Mouse (Mus musculus) heart, embryonic 15.5 days (tissue): ENCODE data around the gene Zbtb16. TPM values are rescaled to one million over a fixed set of nuclear protein-coding genes. Genes with fewer than 3 reads are reported as not detected.

Source experiments
- ATAC-seq: fragments of 200-750 bp; cut with Nextera tagmentation; replicated peaks from 2 replicates; pipeline ENCODE4 v1.8.0; 2017; ENCODE audit warnings: low read depth, moderate TSS enrichment; ENCODE audit not compliant: insufficient number of reproducible peaks, insufficient read depth, low FRiP score
- H3K27ac ChIP-seq: fragments of 300-500 bp; sonication (generic); 2 replicates; pipeline ENCODE4 v1.5.1; 2015; ENCODE audit warnings: mild to moderate bottlenecking, inconsistent platforms
- H3K27me3 ChIP-seq: fragments of 300-500 bp; sonication (generic); 2 replicates; pipeline ENCODE4 v1.6.1; 2015; ENCODE audit warnings: inconsistent platforms
- H3K36me3 ChIP-seq: fragments of 300-500 bp; sonication (generic); 2 replicates; pipeline ENCODE4 v1.6.1; 2015; ENCODE audit warnings: mild to moderate bottlenecking, inconsistent platforms
- H3K4me1 ChIP-seq: fragments of 300-500 bp; sonication (generic); replicated peaks from 2 replicates; pipeline ENCODE4 v1.6.1; 2015; ENCODE audit warnings: inconsistent platforms
- H3K4me2 ChIP-seq: fragments of 300-500 bp; sonication (generic); 2 replicates; pipeline ENCODE4 v1.6.1; 2015; ENCODE audit warnings: inconsistent platforms, mild to moderate bottlenecking, moderate library complexity
- H3K4me3 ChIP-seq: fragments of 300-500 bp; sonication (generic); 2 replicates; pipeline ENCODE4 v1.5.1; 2015; ENCODE audit warnings: mild to moderate bottlenecking, inconsistent platforms
- H3K9ac ChIP-seq: fragments of 300-500 bp; sonication (generic); 2 replicates; pipeline ENCODE4 v1.6.1; 2015; ENCODE audit warnings: mild to moderate bottlenecking, inconsistent platforms
- H3K9me3 ChIP-seq: fragments of 300-500 bp; sonication (generic); replicated peaks from 2 replicates; pipeline ENCODE4 v1.6.1; 2016; ENCODE audit warnings: inconsistent platforms
- WGBS: fragments of 180-500 bp; shearing (Covaris S2); methylation state at CpG from one replicate; pipeline ENCODE4 v1.1.7; 2015; ENCODE audit warnings: mixed read lengths; 5-methylcytosine and 5-hydroxymethylcytosine counted together
- polyA plus RNA-seq: library from polyadenylated mRNA; unstranded; fragments of >200 nt; fragmentation: Nextera tagmentation; extraction: Ambion mirVana; gene quantifications from 2 replicates; pipeline ENCODE4 v1.2.1, GENCODE M21; 2015

Zbtb16 gene
- polyA plus RNA-seq, 1 experiment from 2014 or later: 6.0 TPM

GRCm38 (mm10) chr9:48678426-48679358, 157.3 kb downstream of the Zbtb16 start:
- no peak overlapping the region for H3K4me3 ChIP-seq
- no peaks in the 10 kb centered on the region for H3K9me3 ChIP-seq
- no peaks in the 10 kb centered on the region for H3K36me3 ChIP-seq
- no peak overlapping the region for H3K9ac ChIP-seq
- peak; percentile 51; the same call in 1 of the 2 replicates for ATAC-seq
- 0 out of 2 replicates have a peak overlapping the region, but pooled peaks have one; percentile 13 for H3K4me2 ChIP-seq
- H3K27ac ChIP-seq: no peak overlapping the region
- WGBS: 41% methylated on average over 19 of the region's 19 CpGs
- H3K4me1 ChIP-seq: peaks cover 25% of the 10 kb centered on the region
- peaks cover 4% of the 10 kb centered on the region; the same call in 1 of the 2 replicates for H3K27me3 ChIP-seq

DNA sequence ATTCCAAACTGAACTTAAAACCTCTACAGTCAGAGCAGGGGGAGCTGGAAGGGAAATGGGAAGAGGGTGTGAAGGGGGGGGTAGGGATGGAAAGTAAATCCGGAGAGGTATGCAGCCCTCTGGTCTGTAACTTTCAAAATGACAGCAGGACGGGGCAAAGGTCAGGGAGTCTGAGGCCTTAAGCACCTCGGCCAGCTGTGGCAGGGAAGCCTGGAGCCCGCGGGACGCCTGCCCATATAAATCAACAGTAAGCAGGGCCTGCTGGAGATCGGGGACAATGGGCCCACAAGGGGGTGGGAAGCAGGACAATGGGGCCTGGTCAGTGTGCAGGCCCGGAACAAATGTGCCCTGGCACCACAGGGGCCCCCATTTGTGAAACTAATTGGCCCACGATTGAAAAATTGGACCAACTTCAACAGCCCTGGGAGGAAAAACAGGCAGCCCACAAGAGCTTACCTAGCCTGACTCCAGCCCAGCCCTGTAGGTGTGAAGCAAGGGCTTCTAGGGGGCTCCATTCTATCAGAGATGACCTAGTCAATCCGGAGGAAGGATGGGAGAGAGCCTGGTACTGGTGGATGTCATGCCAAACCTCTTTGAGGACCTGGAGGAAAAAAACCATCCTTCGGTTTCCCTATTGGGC, 160.8 kb downstream of the Zbtb16 start:
- Histone ChIP-seq H3K27me3 (peaks cover 4% of the 10 kb centered on the region; the same call in 1 of the 2 replicates), H3K36me3 (no peaks in the 10 kb centered on the region), H3K4me3 (no peak overlapping the region), H3K4me2 (no peak overlapping the region), H3K9ac (no peak overlapping the region), H3K27ac (no peak overlapping the region), H3K4me1 (peaks cover 27% of the 10 kb centered on the region), H3K9me3 (no peaks in the 10 kb centered on the region)
- 41% methylated on average over 11 of the region's 11 CpGs for WGBS
- ATAC-seq: no peak

DNA sequence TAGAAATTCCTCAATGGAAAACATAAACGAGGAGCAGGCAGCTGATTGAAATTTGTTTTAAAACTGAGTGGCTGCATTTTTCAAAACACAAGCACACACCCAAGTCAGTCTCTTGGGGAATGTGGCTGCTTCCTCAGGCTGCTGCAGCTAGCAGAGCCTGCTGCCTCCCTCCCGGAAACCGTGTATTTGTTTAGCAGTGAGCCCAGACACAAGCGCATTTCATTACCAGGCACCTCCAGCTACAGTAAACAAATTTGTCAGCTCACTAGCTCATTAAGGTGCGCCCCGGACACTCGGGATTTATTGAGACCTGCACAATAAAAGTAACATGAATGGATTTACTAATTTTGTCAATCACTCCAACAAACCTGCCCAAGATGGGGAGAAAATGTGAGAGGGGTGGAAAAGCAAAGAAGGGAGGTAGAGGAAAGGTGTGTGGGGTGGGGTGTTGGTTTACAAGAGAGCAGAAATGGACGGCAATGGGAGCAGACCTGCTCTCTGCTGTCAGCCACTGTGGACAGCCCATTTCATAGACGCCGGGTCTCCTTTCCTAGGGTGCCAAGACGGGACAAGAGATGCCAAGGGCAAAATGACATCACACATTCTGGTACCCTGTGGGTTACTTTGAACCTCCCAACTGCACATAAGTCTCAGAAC, 161.5 kb downstream of the Zbtb16 start:
- Histone ChIP-seq H3K9ac (no peak overlapping the region), H3K27ac (no peak overlapping the region; the same call in 1 of the 2 replicates)
- WGBS: 46% methylated on average over 11 of the region's 11 CpGs

GRCm38 (mm10) chr9:48673804-48674203, 162.2 kb downstream of the Zbtb16 start:
- WGBS: 55% methylated on average over 5 of the region's 5 CpGs
- Histone ChIP-seq H3K36me3 (no peaks in the 10 kb centered on the region), H3K9ac (no peak overlapping the region), H3K9me3 (no peaks in the 10 kb centered on the region), H3K4me2 (no peak overlapping the region), H3K27ac (no peak overlapping the region; the same call in 1 of the 2 replicates), H3K27me3 (peaks cover 4% of the 10 kb centered on the region; the same call in 1 of the 2 replicates), H3K4me1 (peaks cover 19% of the 10 kb centered on the region), H3K4me3 (no peak overlapping the region)
- no peak for ATAC-seq

More for the DNA sequence above, 161.5 kb downstream of the Zbtb16 start:
- Histone ChIP-seq H3K4me2 (no peak overlapping the region), H3K9me3 (no peaks in the 10 kb centered on the region), H3K36me3 (no peaks in the 10 kb centered on the region), H3K4me1 (peaks cover 26% of the 10 kb centered on the region), H3K4me3 (no peak overlapping the region), H3K27me3 (peaks cover 4% of the 10 kb centered on the region; the same call in 1 of the 2 replicates)
- no peak; the same call in 1 of the 2 replicates for ATAC-seq

DNA sequence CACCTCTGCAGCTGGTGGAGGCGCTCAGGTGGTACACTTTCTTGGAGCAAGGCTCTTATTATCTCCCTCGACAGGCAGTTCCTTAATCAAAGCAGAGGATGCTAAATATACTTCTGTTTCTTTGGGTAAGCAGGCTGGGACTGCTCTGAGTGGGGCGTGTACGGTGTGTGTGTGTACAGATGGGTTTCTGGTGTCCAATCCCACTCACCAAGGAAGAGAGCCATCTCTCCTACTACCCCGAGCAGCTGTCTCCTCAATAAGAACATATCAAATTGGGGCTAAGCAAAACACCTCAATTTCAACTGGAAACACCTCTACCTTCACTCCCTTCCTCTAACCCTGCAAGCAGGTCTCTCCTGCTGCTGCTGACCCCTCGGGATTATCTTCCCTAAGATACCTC, 162.8 kb downstream of the Zbtb16 start:
- Histone ChIP-seq H3K4me3 (no peak overlapping the region), H3K9ac (no peak overlapping the region), H3K9me3 (no peaks in the 10 kb centered on the region), H3K27me3 (peaks cover 4% of the 10 kb centered on the region; the same call in 1 of the 2 replicates), H3K36me3 (no peaks in the 10 kb centered on the region), H3K4me1 (peaks cover 18% of the 10 kb centered on the region), H3K27ac (no peak overlapping the region), H3K4me2 (no peak overlapping the region)
- no peak for ATAC-seq
- WGBS: 65% methylated on average over 6 of the region's 6 CpGs

DNA sequence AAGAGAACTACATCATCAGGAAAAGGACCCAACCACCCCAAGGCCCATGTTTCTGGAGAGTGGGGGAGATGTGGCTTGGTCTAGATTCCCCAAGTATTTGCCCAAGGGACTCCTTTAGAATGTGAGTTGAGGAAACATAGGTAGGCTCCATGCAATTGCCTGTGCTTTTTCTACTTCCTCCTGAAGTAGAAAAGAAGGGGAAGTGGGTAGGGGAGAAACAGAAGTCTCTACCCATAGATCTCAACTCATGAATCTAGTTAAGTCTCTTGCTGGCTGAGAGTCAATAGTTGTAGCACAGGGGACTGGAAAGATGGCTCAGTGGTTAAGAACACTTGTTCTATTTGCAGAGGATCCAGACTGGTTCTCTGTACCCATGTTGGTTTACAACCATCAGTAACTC, 164.2 kb downstream of the Zbtb16 start:
- Histone ChIP-seq H3K4me1 (peaks cover 18% of the 10 kb centered on the region), H3K9me3 (no peaks in the 10 kb centered on the region)
- no peak for ATAC-seq

GRCm38 (mm10) chr9:48670156-48670555, 165.9 kb downstream of the Zbtb16 start:
- ATAC-seq: no peak
- Histone ChIP-seq H3K36me3 (no peaks in the 10 kb centered on the region), H3K4me1 (peaks cover 15% of the 10 kb centered on the region), H3K4me2 (no peak overlapping the region), H3K27ac (no peak overlapping the region), H3K9ac (no peak overlapping the region), H3K4me3 (no peak overlapping the region), H3K9me3 (no peaks in the 10 kb centered on the region), H3K27me3 (0 out of 2 replicates have a peak, but pooled peaks cover 2% of the 10 kb centered on the region)
- 76% methylated on average over 13 of the region's 13 CpGs for WGBS

More for the DNA sequence above, 164.2 kb downstream of the Zbtb16 start:
- Histone ChIP-seq H3K27me3 (peaks cover 4% of the 10 kb centered on the region; the same call in 1 of the 2 replicates), H3K27ac (no peak overlapping the region), H3K9ac (no peak overlapping the region), H3K4me3 (no peak overlapping the region), H3K36me3 (no peaks in the 10 kb centered on the region), H3K4me2 (no peak overlapping the region)

DNA sequence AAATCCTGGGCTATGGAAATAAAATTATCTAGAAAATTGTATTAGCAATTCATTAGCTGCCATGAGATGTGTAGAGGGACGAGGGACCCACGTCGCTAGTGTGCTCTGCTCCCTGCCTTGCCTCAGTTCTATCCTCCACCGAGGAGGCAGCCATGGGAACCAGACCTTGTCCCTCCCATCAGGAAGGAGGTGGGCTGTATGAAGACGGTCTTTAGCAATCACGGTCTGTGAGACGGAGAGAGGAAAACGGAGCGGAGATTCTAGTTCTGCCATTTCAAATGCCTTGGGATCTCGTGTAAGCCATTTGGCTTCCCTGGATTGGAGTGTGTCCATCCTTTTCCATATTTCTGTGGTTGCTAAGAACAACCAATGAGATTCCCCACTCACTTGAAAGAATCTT, 166.3 kb downstream of the Zbtb16 start:
- Histone ChIP-seq H3K27me3 (0 out of 2 replicates have a peak, but pooled peaks cover 5% of the 10 kb centered on the region), H3K4me2 (no peak overlapping the region), H3K36me3 (no peaks in the 10 kb centered on the region), H3K4me1 (peaks cover 10% of the 10 kb centered on the region), H3K27ac (no peak overlapping the region), H3K4me3 (no peak overlapping the region), H3K9me3 (no peaks in the 10 kb centered on the region), H3K9ac (no peak overlapping the region)
- no peak for ATAC-seq
- WGBS: 83% methylated on average over 10 of the region's 10 CpGs

DNA sequence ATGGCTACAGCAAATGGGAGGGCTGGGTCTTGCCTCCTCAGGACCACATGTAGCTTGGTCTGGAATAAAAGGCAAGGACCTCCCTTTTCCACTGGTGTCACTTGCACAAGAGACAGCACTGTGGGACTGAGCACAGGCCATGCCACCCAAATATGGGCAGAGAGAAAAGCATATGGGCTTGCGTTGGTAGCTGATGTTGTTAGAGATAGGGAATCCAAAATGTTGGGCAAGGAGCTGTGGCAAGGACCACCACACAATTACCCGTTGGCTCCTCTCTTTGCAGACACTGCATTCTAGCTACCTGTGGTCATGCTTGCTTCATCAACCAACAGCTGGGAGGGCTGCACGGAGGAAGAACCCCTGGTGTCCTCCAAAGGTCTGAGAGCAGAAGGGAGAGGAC, 169.3 kb downstream of the Zbtb16 start:
- Histone ChIP-seq H3K4me1 (no peaks in the 10 kb centered on the region), H3K9me3 (no peaks in the 10 kb centered on the region), H3K9ac (no peak overlapping the region), H3K36me3 (no peaks in the 10 kb centered on the region), H3K27ac (no peak overlapping the region), H3K4me2 (no peak overlapping the region), H3K4me3 (no peak overlapping the region), H3K27me3 (peaks cover 11% of the 10 kb centered on the region; the same call in 1 of the 2 replicates)
- 84% methylated on average over 3 of the region's 3 CpGs for WGBS
- no peak for ATAC-seq

DNA sequence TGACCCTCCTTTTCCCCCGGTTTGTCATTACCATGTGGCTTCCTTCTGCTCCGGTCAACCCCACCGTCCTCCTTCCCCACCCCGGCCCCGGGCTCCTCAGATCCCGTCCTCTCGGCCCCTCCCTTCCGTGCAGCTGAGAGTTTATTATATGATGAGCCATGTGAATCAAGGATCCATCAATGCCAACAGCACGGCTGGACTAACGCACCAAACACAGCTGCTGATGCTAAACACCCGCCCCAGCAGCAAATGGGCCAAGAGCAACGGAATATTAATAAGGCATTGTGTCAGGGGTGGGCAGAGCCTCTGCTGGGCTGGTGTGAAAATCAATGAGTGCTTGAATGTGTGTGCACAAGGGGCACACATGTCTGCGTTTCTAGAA, 173.0 kb downstream of the Zbtb16 start:
- no peak for ATAC-seq
- H3K36me3 ChIP-seq: no peaks in the 10 kb centered on the region
- H3K4me1 ChIP-seq: no peaks in the 10 kb centered on the region
- H3K27me3 ChIP-seq: peaks cover 15% of the 10 kb centered on the region
- H3K9me3 ChIP-seq: no peaks in the 10 kb centered on the region
- no peak overlapping the region for H3K4me2 ChIP-seq
- 65% methylated on average over 13 of the region's 13 CpGs for WGBS
- H3K4me3 ChIP-seq: no peak overlapping the region
- H3K27ac ChIP-seq: no peak overlapping the region
- H3K9ac ChIP-seq: no peak overlapping the region
